Mouse (Mus musculus) bone marrow, adult 2 months (tissue): ENCODE results near the gene Wfdc18.

Experiments used
- CTCF ChIP-seq: fragments of 200-500 bp; IDR thresholded peaks from 2 replicates; pipeline ENCODE4 v1.5.1; 2011; ENCODE audit warnings: low read length, control low read depth; ENCODE audit not compliant: control insufficient read depth, insufficient read depth
- POLR2A ChIP-seq: fragments of 200-500 bp; IDR thresholded peaks from 2 replicates; pipeline ENCODE4 v1.6.1; 2011; ENCODE audit warnings: low read depth, mild to moderate bottlenecking, control low read depth, low read length, borderline replicate concordance; ENCODE audit not compliant: control insufficient read depth

- TF ChIP-seq POLR2A = no peak
- no peak for TF ChIP-seq CTCF
Measured at GRCm38 (mm10) chr11:83740443-83740991, 31.7 kb downstream of the Wfdc18 start.
